Mouse (Mus musculus) neural tube, embryonic 14.5 days (tissue): Measurements from ENCODE around the gene Rptor. TPM values are rescaled to one million over a fixed set of nuclear protein-coding genes. Genes with fewer than 3 reads are reported as not detected.

ENCODE experiments used
- ATAC-seq: fragments of 200-750 bp; cut with Nextera tagmentation; 2 replicates; pipeline ENCODE4 v1.8.0; 2017; ENCODE audit warnings: low read depth, mild to moderate bottlenecking, moderate TSS enrichment, moderate library complexity
- H3K27ac ChIP-seq: fragments of 300-500 bp; sonication (generic); 2 replicates; pipeline ENCODE4 v1.5.1; 2014; ENCODE audit warnings: low read depth, mild to moderate bottlenecking, control low read depth, low read length, moderate library complexity, mixed read lengths
- H3K27me3 ChIP-seq: fragments of 300-500 bp; sonication (generic); 2 replicates; pipeline ENCODE4 v1.6.1; 2014; ENCODE audit warnings: low read length; ENCODE audit not compliant: control insufficient read depth, insufficient read depth
- H3K36me3 ChIP-seq: fragments of 300-500 bp; sonication (generic); 2 replicates; pipeline ENCODE4 v1.6.1; 2014; ENCODE audit warnings: low read length, mixed read lengths; ENCODE audit not compliant: control insufficient read depth, insufficient read depth
- H3K4me1 ChIP-seq: fragments of 300-500 bp; sonication (generic); 2 replicates; pipeline ENCODE4 v1.6.1; 2014; ENCODE audit warnings: low read length; ENCODE audit not compliant: control insufficient read depth, insufficient read depth
- H3K4me2 ChIP-seq: fragments of 300-500 bp; sonication (generic); 2 replicates; pipeline ENCODE4 v1.6.1; 2014; ENCODE audit warnings: mild to moderate bottlenecking, low read depth, low read length, control low read depth
- H3K4me3 ChIP-seq: fragments of 300-500 bp; sonication (generic); 2 replicates; pipeline ENCODE4 v1.5.1; 2014; ENCODE audit warnings: low read depth, low read length, control low read depth, mixed read lengths
- H3K9ac ChIP-seq: fragments of 300-500 bp; sonication (generic); replicated peaks from 2 replicates; pipeline ENCODE4 v1.6.1; 2014; ENCODE audit warnings: low read depth, mild to moderate bottlenecking, control low read depth, low read length, mixed read lengths
- H3K9me3 ChIP-seq: fragments of 300-500 bp; sonication (generic); 2 replicates; pipeline ENCODE4 v1.6.1; 2016; ENCODE audit warnings: low read length; ENCODE audit not compliant: control insufficient read depth
- WGBS: fragments of 180-500 bp; shearing (Covaris S2); extraction: QIAGEN DNeasy Blood & Tissue Kit; methylation state at CpG from one replicate; pipeline ENCODE4 v1.1.7; 2014; 5-methylcytosine and 5-hydroxymethylcytosine counted together
- polyA plus RNA-seq: library from polyadenylated mRNA; unstranded; fragments of >200 nt; fragmentation: Nextera tagmentation; extraction: Ambion mirVana; gene quantifications from 2 replicates; pipeline ENCODE4 v1.2.1, GENCODE M21; 2014

The Rptor gene
- polyA plus RNA-seq, 1 experiment from 2014 or later = 13.4 TPM

DNA sequence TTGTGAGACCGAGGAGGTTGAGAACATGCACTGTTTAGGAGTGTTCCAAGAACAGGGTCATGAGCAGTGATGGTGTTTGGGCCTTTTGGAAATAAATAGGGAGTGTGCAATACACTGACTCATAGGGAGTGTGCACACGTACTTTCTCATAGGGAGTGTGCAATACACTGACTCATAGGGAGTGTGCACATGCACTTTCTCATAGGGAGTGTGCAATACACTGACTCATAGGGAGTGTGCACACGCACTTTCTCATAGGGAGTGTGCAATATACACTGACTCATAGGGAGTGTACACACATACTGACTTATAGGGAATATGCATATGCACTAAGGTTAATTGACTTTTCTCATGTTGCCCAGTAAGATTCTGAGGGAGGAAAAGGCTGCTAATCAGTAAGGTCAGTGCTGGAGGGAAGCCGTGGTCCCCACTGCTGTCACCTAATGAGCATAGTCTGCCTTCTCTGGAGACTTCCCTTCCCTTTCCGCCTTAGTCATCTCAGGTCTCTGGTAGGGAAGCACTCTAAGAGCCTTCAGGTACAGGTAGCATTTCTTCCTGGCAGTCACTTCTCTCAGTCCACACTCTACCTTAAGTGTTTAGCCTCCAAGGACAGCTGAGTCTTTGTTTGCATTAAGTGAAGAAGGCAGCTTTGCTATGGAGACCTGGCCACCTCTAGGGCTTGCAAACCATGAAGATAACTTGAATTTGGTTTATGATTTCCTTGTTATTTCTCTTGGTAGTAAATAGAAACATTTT lies 113.3 kb downstream of the Rptor start:
- H3K9me3 ChIP-seq = no peaks in the 10 kb centered on the region
- no peak overlapping the region for H3K9ac ChIP-seq
- no peak overlapping the region for H3K4me2 ChIP-seq
- H3K36me3 ChIP-seq = no peaks in the 10 kb centered on the region
- H3K4me1 ChIP-seq = peaks cover 4% of the 10 kb centered on the region
- no peak for ATAC-seq
- no peak overlapping the region for H3K4me3 ChIP-seq
- no peaks in the 10 kb centered on the region for H3K27me3 ChIP-seq
- WGBS = 83% methylated on average over 5 of the region's 5 CpGs
- H3K27ac ChIP-seq = no peak overlapping the region

- Histone ChIP-seq H3K4me3 (no peak overlapping the region), H3K9me3 (no peaks in the 10 kb centered on the region), H3K4me2 (no peak overlapping the region), H3K27me3 (no peaks in the 10 kb centered on the region), H3K4me1 (peaks cover 4% of the 10 kb centered on the region), H3K27ac (no peak overlapping the region), H3K9ac (no peak overlapping the region), H3K36me3 (no peaks in the 10 kb centered on the region)
- WGBS = 99% methylated on average over 3 of the region's 3 CpGs
- no peak for ATAC-seq
These were observed 115.4 kb downstream of the Rptor start for GRCm38 (mm10) chr11:119718115-119718514.

DNA sequence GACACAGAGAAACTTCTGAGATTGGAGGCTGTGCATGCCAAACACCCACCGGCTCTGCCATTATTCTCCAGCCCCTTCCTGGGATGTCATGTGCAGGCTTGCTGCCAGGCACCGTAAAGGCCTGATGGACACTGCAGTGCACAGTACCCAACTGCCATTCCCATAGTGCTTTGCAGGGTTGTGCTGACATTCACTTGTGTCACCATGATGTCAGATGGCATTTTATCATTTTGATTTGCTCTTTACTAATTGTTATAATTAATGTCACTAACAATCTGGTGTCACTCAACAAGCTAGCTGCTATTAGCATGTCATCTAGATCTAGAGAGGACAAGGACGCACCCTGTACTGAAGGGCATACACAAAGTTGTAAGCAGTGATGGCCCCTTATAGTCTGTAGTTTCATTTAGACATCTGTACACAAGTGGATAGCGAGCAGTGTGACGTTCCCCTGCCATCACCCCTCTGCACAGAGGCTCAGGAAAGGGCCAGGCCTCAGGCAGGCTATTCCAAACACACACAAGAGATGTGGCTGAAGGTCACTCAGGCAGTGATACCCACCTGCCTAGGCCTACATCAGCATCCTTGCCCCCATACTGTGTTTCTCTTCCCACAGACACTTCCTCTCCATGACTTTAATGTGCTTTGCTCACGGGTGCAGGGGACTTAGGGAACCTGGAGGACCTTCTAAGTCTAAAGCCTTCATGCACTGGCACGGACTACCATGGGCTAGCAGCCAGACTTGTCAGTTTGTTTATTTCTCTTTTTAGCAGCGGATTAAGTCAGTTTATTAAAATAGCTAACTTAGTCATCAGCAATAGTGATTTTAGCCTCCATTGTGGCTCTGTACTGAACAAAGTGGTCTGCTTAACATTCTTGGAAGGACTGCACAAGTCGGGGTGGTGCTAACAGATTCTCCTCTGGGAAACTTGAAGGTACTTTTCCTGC lies 117.7 kb downstream of the Rptor start:
- no peak for ATAC-seq
- WGBS = 82% methylated on average over 9 of the region's 9 CpGs

DNA sequence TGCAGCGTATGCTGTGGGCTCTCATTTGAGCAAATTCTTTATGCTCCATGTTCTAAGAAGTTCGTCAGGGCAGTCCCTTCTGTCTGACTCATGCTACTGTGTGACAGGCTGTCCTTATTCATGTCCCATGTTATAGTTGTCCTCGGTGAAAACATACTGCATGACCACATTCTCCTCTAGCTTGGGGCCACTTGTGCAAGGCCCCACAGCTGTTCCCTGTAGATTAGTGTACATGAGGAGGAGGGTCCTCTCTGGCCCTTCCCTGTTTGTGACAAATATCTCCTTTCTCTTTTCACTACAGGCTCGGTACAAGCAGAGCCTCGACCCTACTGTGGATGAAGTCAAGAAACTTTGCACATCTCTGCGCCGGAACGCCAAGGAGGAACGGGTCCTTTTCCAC lies 122.0 kb downstream of the Rptor start:
- no peak overlapping the region for H3K9ac ChIP-seq
- ATAC-seq = no peak
- H3K4me3 ChIP-seq = no peak overlapping the region
- H3K36me3 ChIP-seq = no peaks in the 10 kb centered on the region
- H3K27ac ChIP-seq = no peak overlapping the region
- no peak overlapping the region for H3K4me2 ChIP-seq
- no peaks in the 10 kb centered on the region for H3K27me3 ChIP-seq
- WGBS = 95% methylated on average over 9 of the region's 9 CpGs
- no peaks in the 10 kb centered on the region for H3K4me1 ChIP-seq
- no peaks in the 10 kb centered on the region for H3K9me3 ChIP-seq

More for the DNA sequence above, 117.7 kb downstream of the Rptor start:
- Histone ChIP-seq H3K4me3 (no peak overlapping the region), H3K36me3 (no peaks in the 10 kb centered on the region), H3K9me3 (no peaks in the 10 kb centered on the region), H3K27ac (no peak overlapping the region), H3K4me2 (no peak overlapping the region), H3K9ac (no peak overlapping the region), H3K27me3 (no peaks in the 10 kb centered on the region), H3K4me1 (no peaks in the 10 kb centered on the region)

- Histone ChIP-seq H3K36me3 (no peaks in the 10 kb centered on the region), H3K4me1 (no peaks in the 10 kb centered on the region), H3K27ac (no peak overlapping the region), H3K27me3 (no peaks in the 10 kb centered on the region), H3K9ac (no peak overlapping the region), H3K4me3 (no peak overlapping the region), H3K9me3 (no peaks in the 10 kb centered on the region), H3K4me2 (no peak overlapping the region)
- ATAC-seq = no peak
- WGBS = 86% methylated on average over 5 of the region's 5 CpGs
These were observed 128.7 kb downstream of the Rptor start for GRCm38 (mm10) chr11:119731382-119731781.

GRCm38 (mm10) chr11:119732362-119732761 lies 129.7 kb downstream of the Rptor start:
- 79% methylated on average over 1 of the region's 1 CpGs for WGBS
- Histone ChIP-seq H3K9ac (no peak overlapping the region), H3K27me3 (no peaks in the 10 kb centered on the region), H3K4me1 (no peaks in the 10 kb centered on the region), H3K4me3 (no peak overlapping the region), H3K4me2 (no peak overlapping the region), H3K9me3 (no peaks in the 10 kb centered on the region), H3K27ac (no peak overlapping the region), H3K36me3 (no peaks in the 10 kb centered on the region)
- no peak for ATAC-seq

GRCm38 (mm10) chr11:119732961-119733656 lies 130.4 kb downstream of the Rptor start:
- Histone ChIP-seq H3K4me2 (no peak overlapping the region), H3K9me3 (no peaks in the 10 kb centered on the region), H3K4me3 (no peak overlapping the region), H3K27ac (no peak overlapping the region), H3K27me3 (no peaks in the 10 kb centered on the region), H3K9ac (no peak overlapping the region), H3K36me3 (no peaks in the 10 kb centered on the region), H3K4me1 (no peaks in the 10 kb centered on the region)
- no peak for ATAC-seq
- 80% methylated on average over 4 of the region's 4 CpGs for WGBS

- H3K9me3 ChIP-seq = no peaks in the 10 kb centered on the region
- 94% methylated on average over 7 of the region's 7 CpGs for WGBS
- no peak overlapping the region for H3K4me2 ChIP-seq
- H3K4me1 ChIP-seq = no peaks in the 10 kb centered on the region
- H3K36me3 ChIP-seq = no peaks in the 10 kb centered on the region
- ATAC-seq = no peak
- H3K27me3 ChIP-seq = no peaks in the 10 kb centered on the region
- H3K4me3 ChIP-seq = no peak overlapping the region
- no peak overlapping the region for H3K9ac ChIP-seq
- no peak overlapping the region for H3K27ac ChIP-seq
These were observed 130.9 kb downstream of the Rptor start for GRCm38 (mm10) chr11:119733657-119733990.
